Mouse (Mus musculus): ENCODE results near the gene Ppm1l. TPM values are rescaled to one million over a fixed set of nuclear protein-coding genes. Genes with fewer than 3 reads are reported as not detected.

The Ppm1l gene
- 23.4 and 23.8 TPM in 2 replicates for polyA plus RNA-seq (2016; fragmentation: Nextera tagmentation; extraction: Ambion mirVana)

DNA sequence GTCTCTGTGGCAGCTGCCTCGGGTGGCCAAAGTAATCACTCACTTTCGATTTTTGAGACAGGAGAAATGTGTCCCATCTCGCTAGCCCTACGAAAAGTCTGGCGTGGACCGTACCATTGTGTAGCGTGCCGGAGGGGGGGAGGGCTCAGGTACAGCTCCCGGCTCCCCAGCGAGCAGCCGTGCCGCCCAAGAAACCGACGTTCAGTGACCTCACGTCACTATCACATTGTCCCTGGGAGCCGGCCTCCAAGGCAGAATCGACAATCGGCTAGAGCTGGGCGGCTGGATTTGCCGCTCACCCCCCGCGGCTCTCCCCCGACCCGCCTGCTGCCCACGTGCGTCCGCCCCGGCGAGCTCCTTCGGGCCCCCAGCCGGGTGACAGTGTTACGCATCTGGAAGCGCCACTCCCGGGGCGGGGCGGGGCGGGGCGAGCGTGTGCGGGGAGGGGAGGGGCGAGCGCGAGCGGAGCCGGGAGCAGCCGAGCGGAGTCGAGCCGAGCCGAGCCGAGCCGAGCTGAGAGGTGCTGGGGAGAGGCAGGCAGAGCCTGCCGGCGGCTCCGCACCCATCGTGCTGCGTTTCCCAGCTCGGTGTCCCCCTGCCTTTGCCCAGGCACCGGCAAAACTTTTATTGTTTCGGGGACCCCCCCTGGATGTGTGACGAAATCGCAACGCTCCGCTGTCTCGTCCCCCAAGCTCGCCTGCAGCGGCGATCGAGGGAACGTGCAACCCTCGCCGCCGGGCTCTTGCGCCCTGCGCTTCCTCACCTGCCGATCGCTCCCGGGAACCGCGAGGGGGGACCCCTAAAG lies at the start of gene Ppm1l:
TSS of gene Ppm1l (plus strand) at position 471 of the 805 bp plus-strand sequence.
- ATAC-seq (ENCODE audit: low FRiP score, low read depth) = peak; percentile 97
- WGBS = under 1% methylated on average over 46 of the region's 80 CpGs

DNA sequence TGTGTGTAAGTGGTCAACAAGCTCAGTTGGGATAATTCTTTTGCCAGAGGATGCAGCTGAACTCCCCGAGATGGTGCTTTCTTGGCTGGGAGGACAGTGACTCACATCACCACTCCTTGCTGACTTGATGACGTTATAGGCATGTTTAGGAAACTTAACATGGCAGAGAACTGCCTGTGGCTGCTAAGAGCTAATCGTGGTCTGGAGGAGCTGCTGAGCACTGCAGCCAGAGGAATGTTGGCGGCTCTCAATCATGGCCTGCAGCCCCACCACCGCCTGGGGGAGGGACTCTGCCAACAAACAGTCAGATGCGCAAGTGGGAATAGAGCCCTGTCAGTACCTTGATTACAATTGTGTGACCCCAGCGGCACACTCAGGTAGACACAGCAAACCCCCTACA lies 44.8 kb upstream of the Ppm1l start:
- Histone ChIP-seq H3K27me3 (peaks cover 11% of the 10 kb centered on the region; the same call in 1 of the 2 replicates), H3K4me1 (peaks cover 8% of the 10 kb centered on the region), H3K27ac (replicated peaks) (no peak overlapping the region), H3K4me2 (replicated peaks) (no peak overlapping the region), H3K36me3 (no peaks in the 10 kb centered on the region), H3K9ac (replicated peaks) (no peak overlapping the region), H3K9me3 (no peaks in the 10 kb centered on the region), H3K4me3 (no peak overlapping the region)
- 72% methylated on average over 7 of the region's 7 CpGs for WGBS
- no peak for ATAC-seq (ENCODE audit: low FRiP score, low read depth)

More for the DNA sequence above, at the start of gene Ppm1l:
- peak within 1 kb of the TSS; percentile 83 for H3K9ac ChIP-seq (replicated peaks)
- H3K27ac ChIP-seq (replicated peaks) = peak within 1 kb of the TSS; percentile 88
- no peaks in the 10 kb centered on the region for H3K36me3 ChIP-seq
- peak within 1 kb of the TSS; percentile 79 for H3K4me3 ChIP-seq
- no peaks in the 10 kb centered on the region for H3K9me3 ChIP-seq
- H3K4me2 ChIP-seq (replicated peaks) = peak within 1 kb of the TSS; percentile 92
- peaks cover 32% of the 10 kb centered on the region for H3K4me1 ChIP-seq
- H3K27me3 ChIP-seq = peaks cover 11% of the 10 kb centered on the region

GRCm38 (mm10) chr3:69274018-69274663 lies 42.5 kb upstream of the Ppm1l start:
- Histone ChIP-seq H3K4me3 (no peak overlapping the region), H3K4me1 (peaks cover 8% of the 10 kb centered on the region), H3K9ac (replicated peaks) (no peak overlapping the region)

DNA sequence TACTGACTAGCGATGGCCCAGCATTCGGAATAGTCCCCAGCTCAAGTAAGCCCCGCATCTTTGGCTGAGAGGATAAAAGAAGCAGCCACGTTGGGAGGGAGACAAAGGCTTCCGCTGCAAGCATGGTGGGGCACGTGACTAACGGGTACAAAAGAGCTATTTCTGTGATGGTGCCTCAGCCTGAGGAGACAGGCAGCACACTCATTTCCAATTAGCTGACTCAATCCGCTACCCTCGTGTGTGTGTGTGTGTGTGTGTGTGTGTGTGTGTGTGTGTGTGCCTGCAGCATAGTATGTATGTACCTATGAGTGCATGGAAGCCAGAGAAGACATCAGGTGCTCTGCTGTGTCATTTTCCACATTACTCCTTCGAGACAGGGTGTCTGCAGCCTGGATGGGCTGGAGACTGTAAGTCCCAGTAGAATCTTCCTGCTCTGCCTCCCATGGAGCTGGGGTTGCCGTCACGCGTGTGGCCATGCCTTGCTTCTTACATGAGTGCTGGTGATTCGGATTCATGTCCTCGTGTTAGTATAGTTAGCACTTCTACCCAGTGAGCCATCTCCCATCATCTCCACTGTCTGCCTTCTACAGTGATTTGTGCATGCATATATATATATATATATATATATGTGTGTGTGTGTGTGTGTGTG lies 41.9 kb upstream of the Ppm1l start:
- peaks cover 8% of the 10 kb centered on the region for H3K4me1 ChIP-seq
- no peak overlapping the region for H3K9ac ChIP-seq (replicated peaks)
- ATAC-seq (ENCODE audit: low FRiP score, low read depth) = peak; percentile 90
- peaks cover 11% of the 10 kb centered on the region; the same call in 1 of the 2 replicates for H3K27me3 ChIP-seq
- no peak overlapping the region for H3K4me2 ChIP-seq (replicated peaks)
- H3K27ac ChIP-seq (replicated peaks) = peak overlapping the region; percentile 39; the same call in 1 of the 2 replicates
- H3K9me3 ChIP-seq = no peaks in the 10 kb centered on the region; the same call in 1 of the 2 replicates
- H3K4me3 ChIP-seq = no peak overlapping the region
- WGBS = 59% methylated on average over 15 of the region's 15 CpGs
- H3K36me3 ChIP-seq = no peaks in the 10 kb centered on the region

More at GRCm38 (mm10) chr3:69274018-69274663, 42.5 kb upstream of the Ppm1l start:
- H3K36me3 ChIP-seq = no peaks in the 10 kb centered on the region
- H3K9me3 ChIP-seq = no peaks in the 10 kb centered on the region; the same call in 1 of the 2 replicates
- H3K27ac ChIP-seq (replicated peaks) = peak overlapping the region; percentile 39; the same call in 1 of the 2 replicates
- no peak overlapping the region for H3K4me2 ChIP-seq (replicated peaks)
- H3K27me3 ChIP-seq = peaks cover 11% of the 10 kb centered on the region; the same call in 1 of the 2 replicates
- 89% methylated on average over 16 of the region's 16 CpGs for WGBS
- ATAC-seq (ENCODE audit: low FRiP score, low read depth) = peak; percentile 48; the same call in 1 of the 2 replicates

DNA sequence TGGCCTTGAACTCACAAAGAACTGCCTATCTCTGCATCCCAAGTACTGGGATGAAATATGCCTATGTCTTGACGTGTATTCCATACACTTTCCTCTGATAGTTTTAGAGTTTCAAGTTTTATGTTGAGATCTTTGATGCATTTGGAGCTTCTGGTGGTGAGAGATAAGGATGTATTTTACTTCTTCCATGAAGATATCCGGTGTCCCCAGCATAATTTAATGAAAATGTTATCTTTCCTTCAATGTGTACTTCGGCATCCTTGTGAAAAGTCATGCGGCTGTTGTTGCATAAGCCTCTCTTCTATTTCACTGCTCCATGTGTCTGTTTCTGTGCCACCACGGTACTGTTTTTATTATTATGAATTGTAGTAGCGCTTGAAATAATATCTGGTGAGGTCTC lies 38.0 kb upstream of the Ppm1l start:
- Histone ChIP-seq H3K27me3 (peaks cover 7% of the 10 kb centered on the region; the same call in 1 of the 2 replicates), H3K4me1 (peaks cover 8% of the 10 kb centered on the region), H3K36me3 (no peaks in the 10 kb centered on the region), H3K9ac (replicated peaks) (no peak overlapping the region), H3K9me3 (no peaks in the 10 kb centered on the region; the same call in 1 of the 2 replicates), H3K4me2 (replicated peaks) (no peak overlapping the region), H3K27ac (replicated peaks) (no peak overlapping the region), H3K4me3 (no peak overlapping the region)
- ATAC-seq (ENCODE audit: low FRiP score, low read depth) = no peak
- 91% methylated on average over 6 of the region's 6 CpGs for WGBS

DNA sequence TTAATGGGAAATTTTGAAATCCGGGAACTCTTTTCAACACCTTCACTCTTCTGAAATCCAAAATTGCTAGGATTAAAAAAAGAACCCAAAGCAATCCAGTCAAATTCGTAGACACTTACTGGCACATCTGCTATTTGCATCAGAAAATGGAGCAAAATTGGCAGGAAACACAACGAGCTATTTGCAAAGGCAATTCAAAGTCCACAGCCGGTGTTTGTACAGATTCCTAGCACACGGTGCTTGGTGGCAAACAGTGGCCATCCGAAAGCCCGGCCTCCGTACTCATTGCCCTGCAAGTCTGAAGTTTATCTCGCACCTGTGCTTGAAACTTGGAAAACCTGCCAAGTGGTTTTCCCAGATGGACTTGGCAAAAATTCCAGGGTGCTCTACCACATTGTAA lies 34.3 kb upstream of the Ppm1l start:
- no peaks in the 10 kb centered on the region for H3K4me1 ChIP-seq
- H3K9ac ChIP-seq (replicated peaks) = no peak overlapping the region
- H3K36me3 ChIP-seq = no peaks in the 10 kb centered on the region
- H3K9me3 ChIP-seq = no peaks in the 10 kb centered on the region; the same call in 1 of the 2 replicates
- H3K27ac ChIP-seq (replicated peaks) = no peak overlapping the region
- H3K27me3 ChIP-seq = no peaks in the 10 kb centered on the region
- WGBS = 85% methylated on average over 9 of the region's 9 CpGs
- no peak overlapping the region for H3K4me2 ChIP-seq (replicated peaks)
- no peak for ATAC-seq (ENCODE audit: low FRiP score, low read depth)
- H3K4me3 ChIP-seq = no peak overlapping the region

GRCm38 (mm10) chr3:69283085-69283847 lies 33.4 kb upstream of the Ppm1l start:
- H3K4me3 ChIP-seq = no peak overlapping the region
- WGBS = 73% methylated on average over 7 of the region's 7 CpGs
- ATAC-seq (ENCODE audit: low FRiP score, low read depth) = no peak
- no peaks in the 10 kb centered on the region for H3K9me3 ChIP-seq
- no peak overlapping the region for H3K27ac ChIP-seq (replicated peaks)
- no peak overlapping the region for H3K9ac ChIP-seq (replicated peaks)
- H3K36me3 ChIP-seq = no peaks in the 10 kb centered on the region
- no peaks in the 10 kb centered on the region for H3K4me1 ChIP-seq
- no peak overlapping the region for H3K4me2 ChIP-seq (replicated peaks)
- H3K27me3 ChIP-seq = no peaks in the 10 kb centered on the region

DNA sequence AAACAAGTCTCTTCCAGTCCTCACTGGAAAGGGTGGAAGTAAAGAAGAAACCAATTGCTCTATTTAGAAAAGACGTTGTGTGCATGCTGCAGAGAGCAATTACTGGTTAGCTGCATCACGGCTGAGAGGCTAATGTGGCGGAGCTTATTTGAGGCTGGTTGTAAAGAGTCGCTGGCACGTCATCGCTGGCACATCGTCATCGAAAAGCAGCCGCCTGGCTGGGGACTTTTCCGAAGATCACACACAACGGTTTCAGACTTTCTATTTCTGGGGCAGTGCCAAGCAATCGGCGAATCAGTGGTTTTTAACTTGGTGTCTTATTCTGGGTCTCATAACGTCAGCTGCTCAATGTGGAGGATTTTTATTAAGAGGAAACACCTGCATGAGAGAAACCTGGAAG lies 26.8 kb upstream of the Ppm1l start:
- 80% methylated on average over 14 of the region's 14 CpGs for WGBS
- H3K27ac ChIP-seq (replicated peaks) = no peak overlapping the region

GRCm38 (mm10) chr3:69290294-69290693 lies 26.4 kb upstream of the Ppm1l start:
- Histone ChIP-seq H3K27ac (replicated peaks) (no peak overlapping the region), H3K4me1 (no peaks in the 10 kb centered on the region; the same call in 1 of the 2 replicates), H3K4me2 (replicated peaks) (no peak overlapping the region), H3K36me3 (no peaks in the 10 kb centered on the region), H3K27me3 (no peaks in the 10 kb centered on the region), H3K9ac (replicated peaks) (no peak overlapping the region), H3K4me3 (no peak overlapping the region), H3K9me3 (no peaks in the 10 kb centered on the region)
- peak; percentile 27; the same call in 1 of the 2 replicates for ATAC-seq (ENCODE audit: low FRiP score, low read depth)
- 85% methylated on average over 7 of the region's 7 CpGs for WGBS

More for the DNA sequence above, 26.8 kb upstream of the Ppm1l start:
- Histone ChIP-seq H3K36me3 (no peaks in the 10 kb centered on the region), H3K4me1 (no peaks in the 10 kb centered on the region; the same call in 1 of the 2 replicates), H3K4me2 (replicated peaks) (no peak overlapping the region), H3K9me3 (no peaks in the 10 kb centered on the region), H3K27me3 (no peaks in the 10 kb centered on the region), H3K9ac (replicated peaks) (no peak overlapping the region), H3K4me3 (no peak overlapping the region)
- ATAC-seq (ENCODE audit: low FRiP score, low read depth) = no peak

DNA sequence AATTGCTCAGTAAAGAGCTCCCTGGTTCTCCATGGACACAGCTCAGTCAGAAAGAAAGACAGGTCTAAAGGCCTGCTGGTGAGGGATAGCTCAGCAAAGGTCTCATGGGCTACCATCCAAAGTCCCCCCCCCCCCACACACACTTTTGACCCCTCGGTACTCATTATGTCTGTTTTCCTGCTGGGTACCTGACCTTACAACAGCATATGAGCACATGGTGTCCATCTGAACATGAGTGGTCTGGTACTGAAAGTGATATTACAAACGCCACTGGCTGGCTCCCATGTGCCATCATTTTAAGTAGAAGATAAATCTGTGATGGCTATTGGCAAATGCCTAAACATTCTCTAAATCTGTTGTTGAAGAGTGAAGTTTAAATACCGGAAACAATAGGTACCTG lies 25.8 kb upstream of the Ppm1l start:
- H3K9me3 ChIP-seq = no peaks in the 10 kb centered on the region
- 89% methylated on average over 3 of the region's 3 CpGs for WGBS
- ATAC-seq (ENCODE audit: low FRiP score, low read depth) = no peak
- H3K27me3 ChIP-seq = no peaks in the 10 kb centered on the region
- no peaks in the 10 kb centered on the region; the same call in 1 of the 2 replicates for H3K4me1 ChIP-seq
- no peak overlapping the region for H3K4me3 ChIP-seq
- H3K4me2 ChIP-seq (replicated peaks) = no peak overlapping the region
- no peaks in the 10 kb centered on the region for H3K36me3 ChIP-seq
- H3K9ac ChIP-seq (replicated peaks) = no peak overlapping the region
- no peak overlapping the region for H3K27ac ChIP-seq (replicated peaks)

GRCm38 (mm10) chr3:69292628-69293027 lies 24.0 kb upstream of the Ppm1l start:
- no peak for ATAC-seq (ENCODE audit: low FRiP score, low read depth)
- no peak overlapping the region for H3K9ac ChIP-seq (replicated peaks)
- H3K4me3 ChIP-seq = no peak overlapping the region
- no peaks in the 10 kb centered on the region for H3K9me3 ChIP-seq
- no peaks in the 10 kb centered on the region for H3K27me3 ChIP-seq
- H3K27ac ChIP-seq (replicated peaks) = no peak overlapping the region
- H3K4me2 ChIP-seq (replicated peaks) = no peak overlapping the region
- H3K36me3 ChIP-seq = no peaks in the 10 kb centered on the region
- no peaks in the 10 kb centered on the region; the same call in 1 of the 2 replicates for H3K4me1 ChIP-seq
- 96% methylated on average over 1 of the region's 1 CpGs for WGBS
